Mouse (Mus musculus): Measurements from ENCODE around the gene 4930449I24Rik. TPM values are rescaled to one million over a fixed set of nuclear protein-coding genes. Genes with fewer than 3 reads are reported as not detected.
"Not testable (repeated sequence)": the region's sequence is repeated elsewhere in the genome, so short reads cannot be mapped to it uniquely, and the experiment has no call there.

Gene 4930449I24Rik
- total RNA-seq (2021), result not detected

GRCm38 (mm10) chr5:146502099-146502498 is at the start of gene 4930449I24Rik:
TSS of gene 4930449I24Rik (plus strand) at chr5:146502399.
- intact Hi-C loops (cut with DNase I); DNase-seq (ENCODE audit: low spot score in 2 of 2): not testable (repeated sequence)

DNA sequence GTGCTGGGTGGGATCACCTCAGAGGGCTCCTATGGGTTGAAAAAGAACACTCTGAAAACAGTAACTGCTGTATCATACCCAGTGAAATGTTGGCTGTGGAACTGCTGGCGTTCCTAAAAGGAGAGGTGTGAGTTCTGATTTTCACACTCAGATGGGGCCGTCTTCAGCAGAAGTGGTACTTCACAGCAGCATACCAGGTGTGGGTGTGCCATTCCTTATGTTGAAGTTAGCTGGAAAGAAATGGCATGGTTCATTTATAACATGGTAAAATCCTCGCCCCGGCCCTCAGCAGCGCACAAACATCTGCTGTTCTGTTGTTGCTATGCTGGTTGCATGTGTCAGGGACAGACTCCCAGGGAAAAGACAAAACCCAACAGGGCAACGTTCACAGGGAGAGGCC is 48.6 kb upstream of the 4930449I24Rik start:
- intact Hi-C loops (cut with DNase I), result no loop called here
- DNase-seq (ENCODE audit: low spot score in 2 of 2), result peak; percentile 33 to 34

- intact Hi-C loops (cut with DNase I), result loop anchor here (5.0 kb wide), 1 partner anchor 44 kb away; no protein-coding TSS in a partner anchor
- no peak for DNase-seq (ENCODE audit: low spot score in 2 of 2)
Measured at GRCm38 (mm10) chr5:146461612-146462011, 40.6 kb upstream of the 4930449I24Rik start.

- intact Hi-C loops (cut with DNase I), result no loop called here
- peak; percentile 19 to 32 for DNase-seq (ENCODE audit: low spot score in 2 of 2)
Measured at GRCm38 (mm10) chr5:146466663-146467062, 35.5 kb upstream of the 4930449I24Rik start.

DNA sequence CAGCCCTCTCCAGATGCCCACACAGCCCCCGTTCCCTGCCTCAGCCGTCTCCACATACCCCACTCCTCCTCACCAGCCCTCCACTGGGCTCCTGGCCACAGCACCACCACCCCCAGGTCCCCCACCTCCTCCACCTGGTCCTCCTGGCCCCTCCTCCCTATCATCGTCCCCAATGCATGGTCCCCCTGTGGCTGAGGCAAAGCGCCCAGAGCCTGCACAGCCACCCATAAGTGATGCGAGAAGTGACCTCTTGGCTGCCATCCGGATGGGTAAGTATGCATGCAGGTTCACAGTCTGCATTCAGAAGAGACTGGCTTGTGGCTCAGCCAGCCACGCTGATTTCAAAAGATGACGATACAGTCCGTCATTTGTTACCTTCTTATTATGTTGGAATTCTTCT is 33.9 kb upstream of the 4930449I24Rik start:
- DNase-seq (ENCODE audit: low spot score in 2 of 2), result no peak
- intact Hi-C loops (cut with DNase I), result no loop called here

DNA sequence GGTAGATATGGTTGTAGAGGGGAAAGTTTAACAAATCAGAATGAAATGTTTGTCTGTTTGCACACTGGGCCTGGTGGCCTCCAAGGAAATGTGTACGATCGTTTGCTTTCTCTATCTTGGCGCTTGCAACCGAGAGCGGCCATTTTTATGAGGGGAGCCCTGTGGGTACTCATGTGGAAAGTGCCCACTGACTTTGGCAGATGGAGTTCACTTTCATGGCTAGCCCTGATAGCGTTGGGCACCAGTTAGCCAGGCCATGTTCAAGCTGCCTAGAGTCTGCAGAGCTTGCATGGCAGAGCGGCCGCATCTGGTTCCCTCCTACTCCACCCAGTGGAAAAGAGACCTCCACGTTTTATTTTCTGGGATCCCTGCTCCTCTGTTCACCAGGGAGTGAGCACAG is 31.4 kb upstream of the 4930449I24Rik start:
- no peak for DNase-seq (ENCODE audit: low spot score in 2 of 2)
- intact Hi-C loops (cut with DNase I), result loop anchor here (5.0 kb wide), 1 partner anchor 144 kb away; no protein-coding TSS in a partner anchor

GRCm38 (mm10) chr5:146471311-146471710 is 30.9 kb upstream of the 4930449I24Rik start:
- no peak for DNase-seq (ENCODE audit: low spot score in 2 of 2)

GRCm38 (mm10) chr5:146471821-146472220 is 30.4 kb upstream of the 4930449I24Rik start:
- no peak for DNase-seq (ENCODE audit: low spot score in 2 of 2)
- intact Hi-C loops (cut with DNase I), result loop anchor here (5.0 kb wide), 1 partner anchor 145 kb away; no protein-coding TSS in a partner anchor

More at GRCm38 (mm10) chr5:146471311-146471710, 30.9 kb upstream of the 4930449I24Rik start:
- intact Hi-C loops (cut with DNase I), result loop anchor here (5.0 kb wide), 1 partner anchor 144 kb away; no protein-coding TSS in a partner anchor

- intact Hi-C loops (cut with DNase I), result not testable (repeated sequence)
Measured at GRCm38 (mm10) chr5:146479564-146479963, 22.6 kb upstream of the 4930449I24Rik start.

DNA sequence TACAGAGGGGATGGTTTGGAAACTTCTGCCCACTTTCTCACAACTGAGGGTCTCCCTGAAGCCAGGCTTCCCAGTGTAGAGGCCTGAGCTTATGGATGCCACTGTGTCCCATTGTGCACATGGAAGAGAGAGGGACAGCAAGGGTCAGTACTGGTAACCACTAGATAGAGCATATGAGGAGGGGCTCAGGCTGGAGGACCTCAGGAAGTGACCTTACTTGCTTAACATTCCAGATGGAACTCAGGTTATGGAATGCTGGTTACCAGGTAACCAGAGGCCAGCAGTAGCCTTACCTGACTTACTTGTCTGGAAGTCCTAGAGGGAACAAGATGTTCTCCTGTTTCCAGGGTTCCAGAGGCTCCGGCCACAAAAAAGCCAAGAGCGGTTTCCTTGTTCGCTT is 20.5 kb upstream of the 4930449I24Rik start, which contains the start of gene Gm6408:
Gm6408 (plus strand) TSS at position 301 of the 400 bp plus-strand sequence.
- DNase-seq (ENCODE audit: low spot score in 2 of 2); intact Hi-C loops (cut with DNase I): not testable (repeated sequence)

More at GRCm38 (mm10) chr5:146479564-146479963, 22.6 kb upstream of the 4930449I24Rik start:
- peak; percentile 25 to 40 for DNase-seq (ENCODE audit: low spot score in 2 of 2)

GRCm38 (mm10) chr5:146488959-146489358 is 13.2 kb upstream of the 4930449I24Rik start:
- intact Hi-C loops (cut with DNase I); DNase-seq (ENCODE audit: low spot score in 2 of 2): not testable (repeated sequence)

DNA sequence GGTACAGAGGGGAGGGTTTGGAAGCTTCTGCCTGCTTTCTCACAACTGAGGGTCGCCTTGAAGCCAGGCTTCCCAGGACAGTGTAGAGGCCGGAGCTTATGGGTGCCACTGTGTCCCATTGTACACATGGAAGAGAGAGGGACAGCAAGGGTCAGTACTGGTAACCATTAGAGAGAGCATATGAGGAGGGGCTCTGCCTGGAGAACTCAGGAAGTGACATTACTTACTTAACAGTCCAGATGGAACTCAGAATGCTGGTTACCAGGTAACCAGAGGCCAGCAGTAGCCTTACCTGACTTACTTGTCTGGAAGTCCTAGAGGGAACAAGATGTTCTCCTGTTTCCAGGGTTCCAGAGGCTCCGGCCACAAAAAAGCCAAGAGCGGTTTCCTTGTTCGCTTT is 11.1 kb upstream of the 4930449I24Rik start, which contains the start of gene Gm6370:
Gm6370 (plus strand) TSS at position 301 of the 400 bp plus-strand sequence.
- DNase-seq (ENCODE audit: low spot score in 2 of 2); intact Hi-C loops (cut with DNase I): not testable (repeated sequence)

- DNase-seq (ENCODE audit: low spot score in 2 of 2); intact Hi-C loops (cut with DNase I): not testable (repeated sequence)
Measured at GRCm38 (mm10) chr5:146513823-146514222, 11.6 kb downstream of the 4930449I24Rik start, which contains the start of gene Gm3402. TSS of gene Gm3402 (plus strand) at chr5:146514123.

DNA sequence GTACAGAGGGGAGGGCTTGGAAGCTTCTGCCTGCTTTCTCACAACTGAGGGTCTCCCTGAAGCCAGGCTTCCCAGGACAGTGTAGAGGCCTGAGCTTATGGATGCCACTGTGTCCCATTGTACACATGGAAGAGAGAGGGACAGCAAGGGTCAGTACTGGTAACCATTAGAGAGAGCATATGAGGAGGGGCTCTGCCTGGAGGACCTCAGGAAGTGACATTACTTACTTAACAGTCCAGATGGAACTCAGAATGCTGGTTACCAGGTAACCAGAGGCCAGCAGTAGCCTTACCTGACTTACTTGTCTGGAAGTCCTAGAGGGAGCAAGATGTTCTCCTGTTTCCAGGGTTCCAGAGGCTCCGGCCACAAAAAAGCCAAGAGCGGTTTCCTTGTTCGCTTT is 23.3 kb downstream of the 4930449I24Rik start, which contains the start of gene Gm3404:
Gm3404 (plus strand) TSS at position 301 of the 400 bp plus-strand sequence.
- DNase-seq (ENCODE audit: low spot score in 2 of 2); intact Hi-C loops (cut with DNase I): not testable (repeated sequence)

DNA sequence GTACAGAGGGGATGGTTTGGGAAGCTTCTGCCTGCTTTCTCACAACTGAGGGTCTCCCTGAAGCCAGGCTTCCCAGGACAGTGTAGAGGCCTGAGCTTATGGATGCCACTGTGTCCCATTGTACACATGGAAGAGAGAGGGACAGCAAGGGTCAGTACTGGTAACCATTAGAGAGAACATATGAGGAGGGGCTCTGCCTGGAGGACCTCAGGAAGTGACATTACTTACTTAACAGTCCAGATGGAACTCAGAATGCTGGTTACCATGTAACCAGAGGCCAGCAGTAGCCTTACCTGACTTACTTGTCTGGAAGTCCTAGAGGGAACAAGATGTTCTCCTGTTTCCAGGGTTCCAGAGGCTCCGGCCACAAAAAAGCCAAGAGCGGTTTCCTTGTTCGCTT is 35.1 kb downstream of the 4930449I24Rik start, which contains the start of gene Gm3409:
Gm3409 (plus strand) TSS at position 301 of the 400 bp plus-strand sequence.
- DNase-seq (ENCODE audit: low spot score in 2 of 2); intact Hi-C loops (cut with DNase I): not testable (repeated sequence)

Other genes starting within 250 kb of the 4930449I24Rik start
- gene Wasf3, start 117.4 kb upstream of the 4930449I24Rik start, total RNA-seq (2021), result 10 to 100 TPM; 90.6 to 96.2 TPM
- not detected for gene Gm6408, start 20.4 kb upstream of the 4930449I24Rik start, total RNA-seq (2021)
- gene Gm6370, start 11.0 kb upstream of the 4930449I24Rik start, total RNA-seq (2021), result not detected
- not detected for gene Gm3402, start 11.7 kb downstream of the 4930449I24Rik start, total RNA-seq (2021)
- gene Gm3404, start 23.4 kb downstream of the 4930449I24Rik start, total RNA-seq (2021), result not detected
- gene Gm3409, start 35.2 kb downstream of the 4930449I24Rik start, total RNA-seq (2021), result not detected
- gene Gm3415, start 53.7 kb downstream of the 4930449I24Rik start, total RNA-seq (2021), result not detected
- 10 to 100 TPM; 28.5 to 34.1 TPM for gene Gpr12, start 82.8 kb downstream of the 4930449I24Rik start, total RNA-seq (2021)